Mouse (Mus musculus) heart, adult 18-20 months (tissue): ENCODE results near the gene Ppme1. TPM values are rescaled to one million over a fixed set of nuclear protein-coding genes. Genes with fewer than 3 reads are reported as not detected.
A peak's percentile ranks its signal among the peaks of the same experiment; 100 is the strongest.

Experiments used
- DNase-seq, 2 experiments: peaks; one replicate each; pipeline ENCODE4 v3.0.0; 2021 to 2022; ENCODE audit warnings: mixed read lengths in 1 of 2
- long read RNA-seq, 2 experiments: library from polyadenylated mRNA; stranded (forward); transcript quantifications; one replicate each; pipeline ENCODE4 v2.0.0; 2021
- total RNA-seq, 2 experiments: library from RNA; stranded (reverse); gene quantifications; 2 replicates each; pipeline ENCODE4 v1.2.3; 2021

The Ppme1 gene
- 10 to 100 TPM; 34.7 to 35.4 TPM for total RNA-seq
- long read RNA-seq, experiment 1, transcript Ppme1-201 (14 exons, 2,772 nt) = major isoform, 44 of 58 reads
- long read RNA-seq, experiment 1, partial matches to known transcripts = 11 of 58 reads
- long read RNA-seq, experiment 1, other reads (novel, unspliced or antisense) = 3 of 58 reads
- long read RNA-seq, experiment 2, transcript Ppme1-201 (14 exons, 2,772 nt) = major isoform, 23 of 32 reads
- long read RNA-seq, experiment 2, partial matches to known transcripts = 8 of 32 reads
- long read RNA-seq, experiment 2, other reads (novel, unspliced or antisense) = 1 of 32 reads

DNA sequence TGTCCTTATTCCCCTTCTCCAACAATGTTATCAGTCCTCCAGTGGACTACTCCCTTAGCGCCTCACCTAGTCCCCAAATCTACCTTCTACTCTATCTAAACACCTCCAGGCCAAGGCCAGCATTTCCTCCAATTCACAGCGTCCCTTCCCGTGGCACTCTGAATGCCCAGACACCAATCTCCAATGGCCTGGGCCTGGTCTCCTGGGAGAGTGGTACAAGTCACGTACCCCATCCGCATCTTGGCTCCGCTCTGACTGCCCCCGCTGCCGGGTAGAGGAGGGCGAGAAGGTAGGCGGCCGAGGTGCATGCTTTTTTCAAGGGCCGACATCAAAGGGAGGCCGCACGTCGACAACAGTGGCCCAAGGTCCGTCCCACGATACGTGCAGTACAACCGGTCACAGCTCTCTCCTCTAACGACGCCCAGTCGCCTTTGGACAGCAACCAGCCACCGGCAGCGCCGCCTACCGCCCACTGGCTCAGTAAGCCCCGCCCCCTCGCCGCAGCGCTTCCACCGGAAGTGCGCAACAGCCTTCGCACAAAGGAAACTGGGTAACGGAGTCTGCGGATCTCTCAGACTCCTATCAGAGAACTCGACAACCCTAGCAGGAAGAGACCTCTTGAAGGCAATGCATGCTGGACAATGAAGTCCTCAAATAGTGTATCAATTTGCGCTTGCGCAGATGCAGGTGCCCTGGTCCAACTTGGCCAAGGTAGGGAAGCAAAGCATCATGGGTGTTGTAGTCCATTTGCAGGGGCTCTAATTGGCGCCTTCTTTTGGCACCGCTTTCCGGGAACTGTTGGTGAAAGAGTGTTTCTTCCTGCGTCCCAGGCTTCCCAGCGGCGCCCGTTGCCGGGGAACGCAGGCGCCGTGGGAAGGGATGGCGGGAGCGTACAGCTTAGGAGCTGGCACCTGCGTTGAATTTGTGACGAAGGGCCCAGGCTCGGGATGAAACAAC is at the start of gene Ppme1, which contains the start of gene C2cd3:
TSS of gene Ppme1 (minus strand) at position 813 of the 957 bp plus-strand sequence.
TSS of gene C2cd3 (plus strand) at position 739 of the 957 bp plus-strand sequence.
- peak; percentile 99 to 100 for DNase-seq

DNA sequence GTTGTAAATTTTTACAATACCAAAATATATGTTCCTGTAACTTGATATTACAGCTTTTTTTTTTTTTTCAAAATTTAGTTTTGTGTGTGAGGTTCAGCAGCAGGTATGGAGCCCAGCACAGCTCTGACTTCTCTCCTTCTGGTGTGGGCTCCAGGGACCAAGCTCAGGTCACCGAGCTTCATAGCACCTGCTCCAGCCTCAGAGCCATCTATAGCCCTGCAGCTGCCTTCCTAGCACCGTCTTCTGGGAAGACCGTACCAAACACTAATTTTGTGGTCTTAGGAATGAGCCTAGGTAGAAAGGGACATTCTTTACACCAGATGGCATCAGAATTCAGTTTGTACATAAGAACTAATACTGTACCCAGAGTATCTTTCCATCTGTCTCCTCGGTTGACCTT is 36.6 kb upstream of the Ppme1 start:
- no peak for DNase-seq

DNA sequence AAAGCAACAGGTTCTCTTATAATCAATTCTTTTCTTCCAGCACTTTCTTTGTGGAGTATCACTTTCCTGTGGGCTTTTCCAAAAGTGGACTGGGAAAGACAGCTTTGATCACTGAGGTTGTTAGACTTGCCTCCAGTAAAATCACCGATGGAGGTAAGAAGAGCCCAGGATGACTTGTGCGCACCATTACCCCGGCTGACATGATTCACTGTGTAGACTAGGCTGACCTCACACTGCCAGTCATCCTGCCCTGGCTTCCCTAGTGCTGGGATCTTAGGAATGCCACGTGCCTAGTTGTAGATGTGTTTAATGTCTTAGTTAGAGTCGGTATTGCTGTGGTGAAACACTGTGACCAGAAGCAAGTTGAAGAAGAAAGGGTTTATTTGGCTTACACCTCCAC is 35.6 kb upstream of the Ppme1 start:
- DNase-seq = no peak

DNA sequence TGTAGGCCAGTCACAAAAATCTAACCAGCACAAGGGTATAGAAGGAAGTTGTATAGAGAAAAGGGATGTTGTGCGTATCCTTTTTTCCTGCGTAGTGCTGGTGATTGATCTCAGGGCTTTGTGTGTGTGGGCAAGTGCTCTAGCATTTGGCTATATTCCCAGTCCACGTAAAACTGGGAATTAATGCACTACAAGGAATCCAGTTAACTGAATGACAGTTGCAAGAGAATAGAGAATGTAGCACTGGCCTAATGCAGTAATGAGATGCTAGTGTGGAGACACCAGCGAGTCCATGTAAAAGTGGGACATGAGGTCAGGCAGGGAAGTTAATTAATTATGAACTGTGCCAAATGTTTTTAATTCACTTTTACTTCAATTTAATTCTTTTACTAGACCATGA is 30.6 kb upstream of the Ppme1 start:
- DNase-seq = no peak

DNA sequence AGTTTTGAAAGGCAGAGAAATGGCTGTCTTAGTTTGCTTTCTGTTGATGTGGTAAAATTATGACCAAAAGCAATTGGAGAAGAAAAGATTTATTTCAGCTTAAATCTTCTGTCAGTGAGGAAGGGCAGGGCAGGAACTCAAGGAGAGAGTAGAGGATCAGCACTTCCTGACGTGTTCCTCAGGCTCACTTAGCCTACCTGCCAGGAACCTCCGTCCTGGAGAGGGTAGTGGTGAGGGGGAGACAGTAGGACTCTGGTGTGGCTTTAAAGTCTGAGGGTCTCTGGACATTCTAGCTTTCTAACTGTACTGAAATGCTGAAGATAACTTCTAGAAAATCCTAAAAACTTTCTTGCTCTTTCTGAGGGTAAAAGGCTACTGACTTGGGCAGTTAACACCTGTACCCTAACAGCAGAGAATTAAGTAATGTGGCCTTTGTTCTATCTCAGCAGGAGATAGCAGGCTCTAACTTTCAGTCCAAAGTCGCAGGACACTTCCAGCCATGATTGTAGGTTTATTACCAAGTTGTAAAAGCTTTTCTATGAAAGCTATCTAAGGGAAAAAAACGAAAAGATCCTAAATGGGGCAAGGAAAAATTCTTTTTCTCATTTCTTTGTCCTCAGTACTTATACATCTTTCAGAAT is 28.9 kb upstream of the Ppme1 start:
- no peak for DNase-seq

DNA sequence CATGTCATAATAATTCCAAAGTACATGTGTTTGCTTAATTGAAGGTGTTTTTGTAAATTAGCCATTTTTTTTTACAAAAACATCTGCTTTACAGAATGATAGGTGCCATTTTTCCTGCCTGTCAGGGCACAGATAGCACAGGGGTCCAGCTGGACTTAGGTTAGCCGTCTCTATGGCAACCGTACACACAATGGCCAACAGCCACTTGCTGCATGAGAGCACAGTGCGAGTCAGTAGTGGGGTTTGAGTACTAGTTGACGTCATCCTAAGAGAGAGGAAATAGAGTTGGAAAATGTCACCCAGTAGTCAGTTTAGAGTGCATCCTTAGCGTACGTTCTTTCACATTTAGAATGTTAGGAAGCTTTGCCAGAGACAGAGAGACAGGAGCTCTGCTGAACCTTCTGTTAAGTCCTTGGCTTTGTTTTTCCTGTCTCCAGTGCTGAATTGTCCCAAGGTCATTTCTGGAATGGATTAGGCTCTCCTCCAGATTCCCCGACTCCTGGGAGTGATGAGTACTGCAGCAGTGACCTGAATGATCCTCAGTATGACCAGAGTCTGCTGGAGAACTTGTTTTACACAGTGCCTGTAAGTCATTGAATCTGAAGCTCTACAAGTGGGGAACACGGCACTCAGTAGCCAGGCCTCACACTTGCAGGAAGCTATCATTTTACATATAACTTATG is 27.3 kb upstream of the Ppme1 start:
- DNase-seq = peak; percentile 45 to 47

DNA sequence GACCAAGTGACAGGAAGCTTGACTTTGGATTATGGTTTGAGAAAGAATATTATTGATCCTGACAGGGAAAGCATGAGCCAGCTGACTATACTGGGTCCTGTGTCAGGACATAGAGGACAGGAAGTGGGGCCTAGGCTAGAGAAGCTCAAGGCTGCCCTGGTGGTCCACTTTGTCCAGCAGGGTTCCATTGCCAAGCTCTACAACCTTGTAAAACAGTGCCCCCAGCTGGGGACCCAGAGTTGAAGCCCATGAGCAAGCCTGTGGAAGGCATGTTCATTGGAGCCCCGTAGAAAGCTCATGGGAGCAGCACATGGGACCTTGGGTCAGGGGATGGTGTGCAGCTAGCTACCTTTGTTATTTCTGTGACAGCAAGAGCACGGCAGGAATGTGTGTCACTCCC is 20.2 kb upstream of the Ppme1 start:
- DNase-seq = no peak

DNA sequence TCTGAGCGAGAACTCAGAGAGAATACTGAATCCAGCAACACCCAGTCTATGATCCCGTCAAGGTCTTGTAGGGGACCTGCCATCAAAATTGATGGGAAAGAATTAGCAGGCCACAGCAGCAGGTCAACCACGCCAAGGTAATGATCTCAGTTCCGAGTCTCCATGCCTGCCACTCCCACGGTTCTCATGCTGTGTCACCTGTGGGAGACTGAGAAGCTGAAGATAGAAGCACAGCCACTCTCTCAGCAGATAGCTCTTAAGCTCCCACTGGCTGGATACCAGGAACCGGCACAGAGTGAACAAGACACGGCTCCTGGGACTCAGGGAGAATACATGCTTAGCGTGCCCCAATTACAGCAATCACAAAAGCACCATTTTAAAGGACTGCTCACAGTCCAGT is 18.1 kb upstream of the Ppme1 start:
- DNase-seq = no peak

DNA sequence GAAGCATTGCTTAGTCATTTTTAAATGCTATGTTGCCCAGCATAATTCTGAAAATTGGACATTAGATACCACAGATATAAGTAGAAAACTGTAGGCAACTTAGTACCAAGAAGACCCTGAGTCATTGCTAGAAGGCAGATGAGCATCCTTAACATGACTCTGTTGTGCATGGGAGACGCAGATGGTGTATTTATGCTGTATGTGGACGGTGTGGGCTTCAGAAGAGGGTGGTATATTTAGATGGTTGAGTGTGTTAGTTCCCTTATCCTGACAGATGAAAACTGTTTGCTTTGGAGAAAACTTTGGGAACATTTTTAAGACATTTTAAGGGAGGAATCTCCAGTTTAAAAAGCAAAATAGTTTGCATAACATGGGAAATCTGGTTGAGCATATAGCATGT is 16.1 kb upstream of the Ppme1 start:
- no peak for DNase-seq

DNA sequence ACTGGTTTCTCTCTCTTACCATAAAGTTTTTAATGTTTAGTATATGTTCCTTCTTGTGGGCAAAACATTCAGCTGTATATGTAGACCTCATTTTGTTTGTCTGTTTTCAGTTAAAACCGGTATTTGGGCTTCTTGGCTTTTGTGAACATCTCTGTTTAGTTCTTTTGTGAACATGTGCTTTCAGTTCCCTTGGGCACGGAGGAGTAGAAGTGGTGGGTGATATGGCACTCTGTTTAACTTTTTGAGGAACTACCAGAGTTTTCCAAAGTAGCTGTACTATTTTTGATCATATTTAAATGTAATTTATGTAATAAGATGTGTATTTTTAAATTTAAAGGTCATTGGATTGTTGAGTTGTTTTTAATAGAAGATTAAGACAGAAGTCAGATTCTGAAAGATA is 11.1 kb upstream of the Ppme1 start:
- DNase-seq = no peak

DNA sequence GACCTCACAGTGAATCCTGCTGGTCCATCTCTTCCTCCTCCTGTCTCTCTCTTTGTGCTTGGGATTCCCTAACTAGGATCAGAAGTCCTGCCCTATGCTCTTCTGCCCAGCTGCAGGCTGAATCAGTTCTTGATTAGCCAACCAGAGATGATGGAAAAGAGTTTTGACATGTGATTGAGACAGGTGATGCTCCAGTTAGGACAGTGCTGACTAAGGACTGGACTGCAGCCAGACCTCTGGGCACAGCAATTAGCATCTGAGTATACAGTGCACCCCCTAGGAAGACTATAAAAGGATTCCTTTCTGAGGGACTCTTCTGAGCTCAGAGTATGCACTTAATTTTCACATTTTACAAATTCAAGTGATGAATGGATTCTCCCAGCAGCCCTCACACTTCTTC is 9.1 kb upstream of the Ppme1 start:
- no peak for DNase-seq

DNA sequence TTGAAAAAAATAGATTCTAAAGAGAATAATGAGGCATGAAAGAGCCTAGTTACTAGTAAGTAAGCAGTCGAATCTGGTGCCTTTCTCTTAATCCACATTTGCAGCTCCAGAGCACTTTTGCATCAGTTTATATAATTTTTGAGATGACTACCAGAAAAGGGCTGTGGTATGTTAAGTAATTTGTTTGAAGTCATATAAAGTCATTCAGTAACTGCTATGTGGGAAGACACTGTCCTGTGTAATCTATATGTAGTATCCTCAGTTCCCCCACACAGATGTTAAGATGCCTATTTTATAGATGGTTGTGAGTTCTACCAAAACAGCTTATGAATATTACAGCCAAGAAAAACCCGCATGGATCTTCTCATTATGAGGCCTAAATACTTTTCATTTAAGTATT is 6.2 kb upstream of the Ppme1 start:
- no peak for DNase-seq

DNA sequence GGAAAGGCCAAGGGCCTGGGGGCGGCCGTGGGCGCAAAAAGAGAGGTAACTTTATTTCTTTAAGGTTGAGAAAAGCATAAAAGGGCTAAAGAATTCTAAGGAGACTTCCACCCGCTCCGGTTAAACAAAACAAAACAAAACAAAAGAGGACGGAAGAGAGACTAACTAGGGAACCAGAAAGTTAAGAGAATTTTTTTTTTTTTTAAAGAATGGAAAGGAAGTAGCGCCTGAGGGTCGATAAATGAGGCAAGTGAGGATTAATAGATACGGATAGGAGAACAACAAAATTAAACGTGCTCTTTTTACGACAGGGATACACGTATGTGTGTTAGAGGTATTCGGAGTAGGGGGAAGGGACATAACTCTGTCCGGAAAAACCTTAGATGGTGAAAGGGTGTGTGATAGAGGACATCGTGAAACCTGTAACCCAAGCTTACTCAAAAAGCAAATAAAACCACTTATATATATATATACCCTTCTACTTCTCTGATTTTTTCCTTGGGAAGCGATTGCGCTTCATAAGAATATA is 409 bp upstream of the Ppme1 start:
- no peak for DNase-seq

DNA sequence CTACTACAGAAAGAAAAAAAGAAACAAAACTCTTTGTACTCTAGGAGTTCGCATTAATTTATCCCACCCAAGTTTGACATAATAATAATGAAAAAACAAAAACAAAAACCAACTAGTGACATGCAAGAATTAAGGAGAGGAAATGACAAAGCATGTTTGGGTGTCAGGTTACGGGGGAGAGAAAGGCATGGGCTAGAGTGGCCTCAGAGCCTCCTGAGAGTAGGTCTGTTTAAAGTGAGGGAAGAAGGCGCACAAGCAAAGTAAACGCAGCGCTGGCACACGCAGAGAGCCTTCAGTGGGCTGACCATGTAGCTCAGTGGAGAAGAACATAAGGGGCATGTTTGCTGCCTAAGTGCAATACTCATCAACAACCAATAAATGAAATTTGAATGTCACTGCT is 7.2 kb downstream of the Ppme1 start:
- no peak for DNase-seq

DNA sequence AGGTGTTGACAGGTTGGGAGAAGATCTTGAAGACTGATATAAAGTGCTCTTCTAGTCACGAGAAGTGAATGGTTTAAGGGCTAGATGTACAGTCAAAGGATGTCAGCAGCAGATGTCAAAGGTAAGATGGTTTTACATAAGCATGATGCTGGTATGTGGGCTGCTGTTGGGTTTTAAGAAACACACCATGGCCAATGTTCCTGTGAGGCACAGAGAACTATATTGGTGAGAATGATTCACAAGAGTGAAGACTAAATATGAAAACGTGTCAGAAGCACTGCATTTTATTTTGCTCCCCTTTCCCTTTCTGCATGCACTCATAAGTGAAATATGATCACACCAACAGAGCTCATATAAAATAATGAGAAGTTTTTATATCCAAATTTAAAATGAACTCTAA is 8.9 kb downstream of the Ppme1 start:
- DNase-seq = no peak

DNA sequence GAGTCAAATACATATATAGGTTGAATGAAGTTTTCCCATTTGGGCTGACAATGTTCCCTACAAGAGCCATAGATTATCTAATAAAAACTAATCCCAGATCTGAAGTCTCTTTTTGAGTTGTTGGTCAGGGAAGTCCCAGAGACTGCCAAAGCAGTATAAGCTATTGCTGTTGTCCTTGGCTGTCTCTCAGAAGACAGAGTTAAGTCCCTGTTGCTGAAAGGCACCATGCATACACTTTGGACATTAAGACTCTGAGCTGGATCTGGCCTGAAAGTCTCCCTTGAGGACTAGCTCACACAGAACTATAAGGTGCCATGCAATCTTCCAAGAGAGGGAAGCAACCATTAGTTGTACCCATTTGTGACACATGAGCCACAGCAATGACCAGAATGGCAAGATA is 14.3 kb downstream of the Ppme1 start:
- no peak for DNase-seq

DNA sequence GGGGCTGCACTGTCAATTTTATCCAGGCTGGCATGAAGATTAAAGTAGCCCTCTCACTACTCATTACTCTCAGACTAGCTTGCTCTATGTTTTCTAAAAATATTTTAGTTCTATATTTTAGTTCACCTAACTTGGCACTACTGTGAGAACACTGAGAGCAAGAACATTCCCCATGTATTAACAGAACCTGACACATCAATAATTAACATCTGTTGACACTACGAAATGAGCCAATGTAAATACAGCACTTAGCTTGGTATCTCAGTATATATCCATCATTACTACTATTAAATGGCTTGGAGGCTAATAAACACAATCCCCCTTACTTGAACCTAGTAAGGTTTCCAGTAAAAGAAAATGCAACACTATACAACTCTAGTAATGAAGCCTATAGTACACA is 15.3 kb downstream of the Ppme1 start:
- no peak for DNase-seq

DNA sequence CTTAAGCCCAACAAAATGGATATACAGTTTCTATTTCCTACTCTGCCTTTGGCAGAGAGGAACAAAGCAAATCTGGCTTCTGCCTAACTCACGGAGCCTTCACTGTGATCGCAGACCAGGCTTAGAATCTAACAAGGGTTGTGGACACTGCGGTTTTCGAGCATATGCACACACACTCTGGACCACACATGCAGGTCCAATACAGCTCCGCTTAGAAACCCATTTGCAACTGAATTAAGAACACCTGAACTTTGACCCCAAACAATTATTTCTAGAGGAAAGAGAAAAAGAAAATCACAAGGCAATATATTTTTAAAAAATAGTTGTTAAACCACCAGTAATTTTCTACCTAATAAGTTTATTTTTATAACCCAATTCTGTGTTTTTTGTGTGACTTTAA is 15.8 kb downstream of the Ppme1 start:
- DNase-seq = no peak

DNA sequence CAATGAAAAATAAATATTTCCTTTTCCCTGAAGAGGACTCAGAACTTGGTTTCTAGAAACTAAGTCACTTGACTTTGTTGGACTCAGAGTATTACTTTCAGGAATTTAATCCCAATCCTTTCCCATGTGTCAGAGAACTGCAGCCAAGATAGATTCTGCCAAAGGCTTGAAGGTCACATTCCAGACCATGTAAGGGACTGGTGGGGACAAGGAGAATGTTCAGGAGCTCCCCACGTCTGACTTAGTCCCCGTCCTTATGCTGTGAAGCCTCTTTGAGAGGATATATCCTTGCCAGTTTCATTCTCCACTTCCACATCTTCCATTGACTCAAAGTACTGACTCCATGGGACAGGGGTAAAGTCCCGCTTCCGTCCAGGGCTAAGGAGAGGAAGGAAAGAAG is 17.1 kb downstream of the Ppme1 start:
- DNase-seq = peak; percentile 21 to 41

DNA sequence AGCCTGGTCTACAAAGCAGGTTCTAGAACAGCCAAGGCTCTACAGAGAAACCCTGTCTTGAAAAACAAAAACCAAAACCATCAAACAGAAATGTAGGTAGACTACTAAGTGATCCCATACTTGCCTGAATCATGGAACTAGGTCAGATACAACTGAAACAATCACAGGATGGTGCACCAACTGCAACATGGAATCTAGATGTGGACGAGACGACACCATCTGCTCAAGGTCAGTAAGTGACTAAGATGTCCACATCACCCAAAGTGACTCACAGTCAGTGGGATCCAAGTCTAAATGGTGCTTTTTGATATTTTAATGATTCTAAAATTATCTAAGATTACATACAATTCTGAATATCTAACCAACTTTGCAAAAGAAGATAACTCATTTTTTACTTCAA is 36.2 kb downstream of the Ppme1 start:
- no peak for DNase-seq

DNA sequence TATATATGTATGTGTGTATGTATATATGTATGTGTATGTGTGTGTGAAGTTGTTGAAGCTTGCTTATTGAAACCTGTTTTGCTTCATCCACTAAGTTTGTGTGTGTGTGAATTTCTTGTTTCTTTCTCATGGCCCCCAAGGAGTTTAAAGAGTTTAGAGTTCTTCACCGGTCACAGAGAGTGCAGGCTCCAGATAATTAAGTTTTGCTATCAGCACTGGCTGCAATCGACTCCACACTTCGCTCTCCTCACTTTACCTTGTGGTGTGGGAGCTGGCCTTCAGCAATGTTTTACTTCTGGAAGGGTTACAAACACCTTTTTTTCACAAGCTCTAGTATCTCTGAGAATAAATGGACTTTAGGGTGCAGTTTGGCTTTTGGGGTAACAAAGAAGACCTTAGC is 40.8 kb downstream of the Ppme1 start:
- DNase-seq = no peak

DNA sequence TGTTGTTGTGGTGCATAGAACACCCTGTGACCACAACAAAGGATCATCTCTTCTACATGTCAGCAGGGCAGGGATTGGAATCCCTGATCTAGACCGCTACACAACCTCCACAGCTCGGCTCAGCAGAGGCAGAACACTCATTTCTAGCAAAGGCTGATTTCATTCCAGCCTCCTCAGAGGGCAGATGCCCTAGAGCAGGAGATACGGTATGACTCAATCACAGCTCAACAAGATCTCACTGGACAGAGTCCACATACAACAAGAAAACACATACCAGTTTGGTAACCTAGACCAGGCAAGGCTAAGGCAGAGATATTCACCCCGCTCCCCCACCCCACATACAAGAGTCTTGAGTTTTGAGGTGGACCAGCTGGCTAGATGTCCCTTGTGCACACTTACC is 43.5 kb downstream of the Ppme1 start:
- DNase-seq = no peak
